Mouse (Mus musculus) liver, embryonic 14.5 days (tissue): ENCODE measurements around the gene Abat.

ENCODE experiments used
- CTCF ChIP-seq: IDR thresholded peaks from 2 replicates; pipeline ENCODE4 v1.5.1; 2016; ENCODE audit warnings: antibody characterized with exemption, low read depth, control low read depth
- EP300 ChIP-seq: IDR thresholded peaks from 2 replicates; pipeline ENCODE4 v1.6.1; 2016; ENCODE audit warnings: antibody characterized with exemption, low read depth

DNA sequence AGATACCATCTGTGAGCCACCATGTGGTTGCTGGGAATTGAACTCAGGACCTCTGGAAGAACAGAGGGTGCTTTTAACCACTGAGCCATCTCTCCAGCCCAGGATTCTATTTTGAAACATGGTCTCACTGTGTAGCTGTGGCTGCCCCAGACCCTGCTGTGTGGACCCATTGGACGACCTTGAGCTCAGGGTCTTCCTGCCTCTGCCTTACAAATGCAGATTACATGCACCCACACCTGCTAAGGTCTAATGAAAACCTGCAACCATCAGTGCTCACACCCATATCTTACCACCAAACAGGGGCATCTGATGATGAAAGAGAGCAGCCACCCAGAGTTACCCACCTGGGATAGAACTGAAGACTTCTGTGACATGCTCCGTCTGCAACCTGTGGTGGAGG lies 143.0 kb downstream of the Abat start:
- TF ChIP-seq CTCF (no peak), EP300 (no peak)
